Mouse (Mus musculus) midbrain, embryonic 12.5 days (tissue): ENCODE measurements around the gene Thsd4. TPM values are rescaled to one million over a fixed set of nuclear protein-coding genes. Genes with fewer than 3 reads are reported as not detected.

Experiments
- ATAC-seq: fragments of 200-750 bp; cut with Nextera tagmentation; 2 replicates; pipeline ENCODE4 v1.8.0; 2017; ENCODE audit warnings: low read depth, moderate TSS enrichment, moderate library complexity; ENCODE audit not compliant: low FRiP score
- H3K27ac ChIP-seq: fragments of 300-500 bp; sonication (generic); replicated peaks from 2 replicates; pipeline ENCODE4 v1.5.1; 2016; ENCODE audit warnings: mild to moderate bottlenecking
- H3K27me3 ChIP-seq: fragments of 300-500 bp; sonication (generic); 2 replicates; pipeline ENCODE4 v1.6.1; 2016; ENCODE audit warnings: mild to moderate bottlenecking
- H3K36me3 ChIP-seq: fragments of 300-500 bp; sonication (generic); 2 replicates; pipeline ENCODE4 v1.6.1; 2016
- H3K4me1 ChIP-seq: fragments of 300-500 bp; sonication (generic); 2 replicates; pipeline ENCODE4 v1.6.1; 2016
- H3K4me2 ChIP-seq: fragments of 300-500 bp; sonication (generic); replicated peaks from 2 replicates; pipeline ENCODE4 v1.6.1; 2016; ENCODE audit warnings: mild to moderate bottlenecking, moderate library complexity
- H3K4me3 ChIP-seq: fragments of 300-500 bp; sonication (generic); 2 replicates; pipeline ENCODE4 v1.5.1; 2016; ENCODE audit warnings: mild to moderate bottlenecking
- H3K9ac ChIP-seq: fragments of 300-500 bp; sonication (generic); replicated peaks from 2 replicates; pipeline ENCODE4 v1.6.1; 2016; ENCODE audit warnings: mild to moderate bottlenecking, moderate library complexity
- H3K9me3 ChIP-seq: fragments of 300-500 bp; sonication (generic); 2 replicates; pipeline ENCODE4 v1.6.1; 2016; ENCODE audit warnings: mild to moderate bottlenecking
- WGBS: fragments of 180-500 bp; shearing (Covaris S2); methylation state at CpG from one replicate; pipeline ENCODE4 v1.1.7; 2016; 5-methylcytosine and 5-hydroxymethylcytosine counted together
- polyA plus RNA-seq: library from polyadenylated mRNA; unstranded; fragments of >200 nt; fragmentation: Nextera tagmentation; extraction: Ambion mirVana; gene quantifications from 2 replicates; pipeline ENCODE4 v1.2.1, GENCODE M21; 2016

The Thsd4 gene
- polyA plus RNA-seq, 1 experiment from 2014 or later, result 12.8 TPM

GRCm38 (mm10) chr9:59949981-59950380, 571.9 kb downstream of the Thsd4 start:
- WGBS, result 87% methylated on average over 5 of the region's 5 CpGs
- Histone ChIP-seq H3K4me2 (no peak overlapping the region), H3K9ac (no peak overlapping the region), H3K27me3 (0 out of 2 replicates have a peak, but pooled peaks cover 2% of the 10 kb centered on the region), H3K9me3 (no peaks in the 10 kb centered on the region), H3K27ac (no peak overlapping the region), H3K4me3 (no peak overlapping the region), H3K4me1 (no peaks in the 10 kb centered on the region), H3K36me3 (no peaks in the 10 kb centered on the region)
- ATAC-seq, result no peak

- Histone ChIP-seq H3K9me3 (no peaks in the 10 kb centered on the region), H3K27me3 (0 out of 2 replicates have a peak, but pooled peaks cover 2% of the 10 kb centered on the region), H3K27ac (no peak overlapping the region), H3K4me2 (no peak overlapping the region), H3K4me3 (no peak overlapping the region), H3K36me3 (no peaks in the 10 kb centered on the region), H3K9ac (no peak overlapping the region), H3K4me1 (no peaks in the 10 kb centered on the region)
- 89% methylated on average over 6 of the region's 6 CpGs for WGBS
- no peak for ATAC-seq
These were observed 572.3 kb downstream of the Thsd4 start for GRCm38 (mm10) chr9:59949511-59949910.

- Histone ChIP-seq H3K4me1 (no peaks in the 10 kb centered on the region), H3K36me3 (no peaks in the 10 kb centered on the region), H3K9me3 (no peaks in the 10 kb centered on the region), H3K9ac (no peak overlapping the region), H3K4me3 (no peak overlapping the region), H3K4me2 (no peak overlapping the region), H3K27ac (no peak overlapping the region), H3K27me3 (0 out of 2 replicates have a peak, but pooled peaks cover 2% of the 10 kb centered on the region)
- ATAC-seq, result no peak
- WGBS, result 89% methylated on average over 17 of the region's 17 CpGs
These were observed 573.1 kb downstream of the Thsd4 start for GRCm38 (mm10) chr9:59948691-59949250.

- no peaks in the 10 kb centered on the region for H3K9me3 ChIP-seq
- no peak overlapping the region for H3K27ac ChIP-seq
- H3K9ac ChIP-seq, result no peak overlapping the region
- H3K27me3 ChIP-seq, result 0 out of 2 replicates have a peak, but pooled peaks cover 2% of the 10 kb centered on the region
- no peaks in the 10 kb centered on the region for H3K4me1 ChIP-seq
- no peaks in the 10 kb centered on the region for H3K36me3 ChIP-seq
- ATAC-seq, result no peak
- 79% methylated on average over 8 of the region's 8 CpGs for WGBS
- no peak overlapping the region for H3K4me2 ChIP-seq
- H3K4me3 ChIP-seq, result no peak overlapping the region
These were observed 573.6 kb downstream of the Thsd4 start for GRCm38 (mm10) chr9:59948226-59948625.

GRCm38 (mm10) chr9:59947271-59947670, 574.6 kb downstream of the Thsd4 start:
- H3K4me2 ChIP-seq, result no peak overlapping the region
- no peak overlapping the region for H3K27ac ChIP-seq
- 95% methylated on average over 8 of the region's 8 CpGs for WGBS
- no peak overlapping the region for H3K4me3 ChIP-seq
- no peaks in the 10 kb centered on the region for H3K9me3 ChIP-seq
- no peak for ATAC-seq
- 0 out of 2 replicates have a peak, but pooled peaks cover 2% of the 10 kb centered on the region for H3K27me3 ChIP-seq
- no peak overlapping the region for H3K9ac ChIP-seq
- no peaks in the 10 kb centered on the region for H3K4me1 ChIP-seq
- H3K36me3 ChIP-seq, result no peaks in the 10 kb centered on the region

- Histone ChIP-seq H3K4me1 (no peaks in the 10 kb centered on the region), H3K9me3 (no peaks in the 10 kb centered on the region), H3K4me3 (no peak overlapping the region), H3K27me3 (0 out of 2 replicates have a peak, but pooled peaks cover 2% of the 10 kb centered on the region), H3K36me3 (no peaks in the 10 kb centered on the region), H3K9ac (no peak overlapping the region), H3K27ac (no peak overlapping the region), H3K4me2 (no peak overlapping the region)
- no peak for ATAC-seq
- 76% methylated on average over 3 of the region's 3 CpGs for whole genome bisulfite sequencing
These were observed 576.6 kb downstream of the Thsd4 start for GRCm38 (mm10) chr9:59945241-59945640.

- 0 out of 2 replicates have a peak, but pooled peaks cover 2% of the 10 kb centered on the region for H3K27me3 ChIP-seq
- H3K4me2 ChIP-seq, result no peak overlapping the region
- no peak for ATAC-seq
- no peak overlapping the region for H3K27ac ChIP-seq
- H3K4me3 ChIP-seq, result no peak overlapping the region
- H3K9me3 ChIP-seq, result no peaks in the 10 kb centered on the region
- H3K4me1 ChIP-seq, result no peaks in the 10 kb centered on the region
- 87% methylated on average over 6 of the region's 6 CpGs for WGBS
- no peak overlapping the region for H3K9ac ChIP-seq
- H3K36me3 ChIP-seq, result no peaks in the 10 kb centered on the region
These were observed 578.0 kb downstream of the Thsd4 start for GRCm38 (mm10) chr9:59943826-59944225.

GRCm38 (mm10) chr9:59942501-59943085, 579.3 kb downstream of the Thsd4 start:
- no peak for ATAC-seq
- Histone ChIP-seq H3K4me2 (no peak overlapping the region), H3K27ac (no peak overlapping the region), H3K27me3 (0 out of 2 replicates have a peak, but pooled peaks cover 2% of the 10 kb centered on the region), H3K36me3 (no peaks in the 10 kb centered on the region), H3K4me1 (no peaks in the 10 kb centered on the region), H3K9ac (no peak overlapping the region), H3K4me3 (no peak overlapping the region), H3K9me3 (no peaks in the 10 kb centered on the region)
- 76% methylated on average over 5 of the region's 5 CpGs for WGBS

- Histone ChIP-seq H3K4me3 (no peak overlapping the region), H3K27me3 (no peaks in the 10 kb centered on the region), H3K36me3 (no peaks in the 10 kb centered on the region), H3K4me1 (no peaks in the 10 kb centered on the region), H3K4me2 (no peak overlapping the region), H3K27ac (no peak overlapping the region), H3K9ac (no peak overlapping the region), H3K9me3 (no peaks in the 10 kb centered on the region)
- WGBS, result 79% methylated on average over 9 of the region's 9 CpGs
- no peak for ATAC-seq
These were observed 579.9 kb downstream of the Thsd4 start for GRCm38 (mm10) chr9:59941885-59942350.

GRCm38 (mm10) chr9:59940913-59941884, 580.6 kb downstream of the Thsd4 start:
- Histone ChIP-seq H3K36me3 (no peaks in the 10 kb centered on the region), H3K4me1 (no peaks in the 10 kb centered on the region), H3K27ac (no peak overlapping the region), H3K4me2 (no peak overlapping the region), H3K9me3 (no peaks in the 10 kb centered on the region), H3K4me3 (no peak overlapping the region), H3K9ac (no peak overlapping the region), H3K27me3 (no peaks in the 10 kb centered on the region)
- 80% methylated on average over 11 of the region's 12 CpGs for WGBS
- ATAC-seq, result no peak

- ATAC-seq, result no peak
- H3K27ac ChIP-seq, result no peak overlapping the region
- H3K36me3 ChIP-seq, result no peaks in the 10 kb centered on the region
- no peak overlapping the region for H3K4me3 ChIP-seq
- no peaks in the 10 kb centered on the region for H3K9me3 ChIP-seq
- WGBS, result 77% methylated on average over 2 of the region's 2 CpGs
- no peaks in the 10 kb centered on the region for H3K27me3 ChIP-seq
- no peaks in the 10 kb centered on the region for H3K4me1 ChIP-seq
- no peak overlapping the region for H3K4me2 ChIP-seq
- H3K9ac ChIP-seq, result no peak overlapping the region
These were observed 582.2 kb downstream of the Thsd4 start for GRCm38 (mm10) chr9:59939691-59940090.

- whole genome bisulfite sequencing, result 92% methylated on average over 8 of the region's 8 CpGs
- Histone ChIP-seq H3K4me3 (no peak overlapping the region), H3K4me2 (no peak overlapping the region), H3K36me3 (no peaks in the 10 kb centered on the region), H3K4me1 (no peaks in the 10 kb centered on the region), H3K9me3 (no peaks in the 10 kb centered on the region), H3K9ac (no peak overlapping the region), H3K27ac (no peak overlapping the region), H3K27me3 (no peaks in the 10 kb centered on the region)
- no peak for ATAC-seq
These were observed 583.3 kb downstream of the Thsd4 start for GRCm38 (mm10) chr9:59938529-59938928.
